Mouse (Mus musculus): Measurements from ENCODE around the gene Pus7l. TPM values are rescaled to one million over a fixed set of nuclear protein-coding genes. Genes with fewer than 3 reads are reported as not detected.

The Pus7l gene
- polyA plus RNA-seq, 1 experiment from 2014 or later: 8.5 TPM

DNA sequence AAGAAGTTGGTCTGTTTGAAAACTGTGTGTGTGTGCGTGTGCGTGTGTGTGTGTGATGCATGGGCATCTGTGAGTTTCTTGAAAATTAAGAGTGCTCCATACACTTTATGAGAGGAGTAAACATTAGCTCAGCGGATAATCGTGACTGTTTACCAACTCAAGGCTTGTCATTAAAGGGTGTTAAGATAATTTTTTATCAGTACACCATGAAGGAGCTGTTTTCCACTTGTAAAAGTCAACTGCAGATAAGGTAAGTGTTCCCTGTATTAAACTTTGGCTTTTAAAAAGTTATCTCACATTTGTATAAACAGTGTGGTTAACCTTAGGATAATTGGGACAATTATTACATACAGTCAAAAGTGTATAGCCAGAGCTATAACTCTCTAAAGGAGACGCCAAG is 11.0 kb downstream of the Pus7l start:
- H3K9me3 ChIP-seq (replicated peaks): no peaks in the 10 kb centered on the region
- WGBS: 92% methylated on average over 5 of the region's 5 CpGs
- peaks cover 12% of the 10 kb centered on the region; the same call in 1 of the 2 replicates for H3K36me3 ChIP-seq
- no peak overlapping the region for H3K4me2 ChIP-seq (replicated peaks)
- no peak for ATAC-seq (ENCODE audit: low FRiP score)
- H3K27me3 ChIP-seq: no peaks in the 10 kb centered on the region
- H3K9ac ChIP-seq: no peak overlapping the region
- H3K27ac ChIP-seq: no peak overlapping the region
- H3K4me3 ChIP-seq: no peak overlapping the region
- no peaks in the 10 kb centered on the region for H3K4me1 ChIP-seq

DNA sequence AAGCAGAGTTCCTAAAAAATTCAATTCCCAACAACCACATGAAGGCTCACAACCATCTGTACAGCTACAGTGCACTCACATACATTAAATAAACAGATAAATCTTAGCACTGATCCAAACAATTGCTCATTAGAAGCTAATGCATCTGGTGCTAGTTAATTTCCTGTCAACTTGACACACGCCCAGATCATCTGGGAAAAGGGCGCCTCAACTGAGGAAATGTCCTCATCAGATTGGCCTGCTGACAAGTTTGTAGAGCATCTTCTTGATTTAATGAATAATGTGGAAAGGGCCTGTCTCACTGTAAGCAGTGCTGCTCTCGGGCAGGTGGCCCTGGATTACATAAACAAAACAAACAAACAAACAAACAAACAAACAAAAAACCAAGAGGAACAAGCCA is 12.8 kb downstream of the Pus7l start:
- H3K4me1 ChIP-seq: no peaks in the 10 kb centered on the region
- H3K36me3 ChIP-seq: peaks cover 16% of the 10 kb centered on the region; the same call in 1 of the 2 replicates
- H3K4me2 ChIP-seq (replicated peaks): no peak overlapping the region
- no peak overlapping the region for H3K9ac ChIP-seq
- 86% methylated on average over 3 of the region's 3 CpGs for WGBS
- H3K27me3 ChIP-seq: no peaks in the 10 kb centered on the region
- no peaks in the 10 kb centered on the region for H3K9me3 ChIP-seq (replicated peaks)
- ATAC-seq (ENCODE audit: low FRiP score): no peak
- H3K4me3 ChIP-seq: no peak overlapping the region
- H3K27ac ChIP-seq: no peak overlapping the region

DNA sequence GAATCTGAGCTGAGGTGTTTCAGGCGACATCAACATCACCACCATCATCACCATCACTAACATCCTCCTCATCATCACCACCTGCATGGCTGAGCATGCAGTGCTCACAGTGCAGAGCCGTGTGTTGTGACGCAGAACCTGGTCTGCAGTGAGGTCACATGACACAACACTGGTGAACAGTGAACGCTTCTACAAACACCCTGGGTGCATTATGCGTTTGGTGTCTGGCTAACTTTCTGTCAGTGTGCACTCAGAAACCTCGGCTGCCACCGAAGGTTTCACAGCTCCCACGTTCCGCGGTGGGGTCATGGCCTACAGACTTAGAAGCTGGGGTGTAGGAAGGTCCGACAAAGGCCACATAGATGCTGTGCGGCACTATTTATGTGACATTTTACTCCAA is 18.4 kb downstream of the Pus7l start:
- Histone ChIP-seq H3K9ac (no peak overlapping the region), H3K27me3 (no peaks in the 10 kb centered on the region), H3K4me2 (replicated peaks) (no peak overlapping the region), H3K9me3 (replicated peaks) (no peaks in the 10 kb centered on the region), H3K4me1 (no peaks in the 10 kb centered on the region), H3K36me3 (peaks cover 13% of the 10 kb centered on the region; the same call in 1 of the 2 replicates), H3K27ac (no peak overlapping the region), H3K4me3 (no peak overlapping the region)
- ATAC-seq (ENCODE audit: low FRiP score): no peak
- 89% methylated on average over 12 of the region's 12 CpGs for WGBS

DNA sequence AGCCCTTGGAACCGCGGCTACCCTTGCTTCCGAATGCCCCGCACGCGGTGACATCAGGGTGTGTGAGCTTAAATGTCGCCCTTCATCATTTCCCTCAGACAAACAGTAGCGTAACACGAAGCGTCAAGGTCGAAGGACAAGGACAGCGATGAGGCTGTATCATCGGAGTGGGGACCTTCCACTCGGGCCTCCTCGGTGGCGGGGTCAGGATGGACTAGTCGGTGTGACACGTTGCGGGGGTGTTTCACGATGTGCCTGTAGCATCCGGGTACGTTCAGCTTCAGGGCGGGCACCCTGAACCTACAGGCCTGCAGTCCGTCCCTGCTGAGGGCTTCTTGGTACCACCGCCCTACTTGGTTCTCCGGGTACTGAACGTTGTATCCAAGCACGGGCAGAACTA is 20.1 kb downstream of the Pus7l start:
- no peak overlapping the region for H3K27ac ChIP-seq
- no peak for ATAC-seq (ENCODE audit: low FRiP score)

DNA sequence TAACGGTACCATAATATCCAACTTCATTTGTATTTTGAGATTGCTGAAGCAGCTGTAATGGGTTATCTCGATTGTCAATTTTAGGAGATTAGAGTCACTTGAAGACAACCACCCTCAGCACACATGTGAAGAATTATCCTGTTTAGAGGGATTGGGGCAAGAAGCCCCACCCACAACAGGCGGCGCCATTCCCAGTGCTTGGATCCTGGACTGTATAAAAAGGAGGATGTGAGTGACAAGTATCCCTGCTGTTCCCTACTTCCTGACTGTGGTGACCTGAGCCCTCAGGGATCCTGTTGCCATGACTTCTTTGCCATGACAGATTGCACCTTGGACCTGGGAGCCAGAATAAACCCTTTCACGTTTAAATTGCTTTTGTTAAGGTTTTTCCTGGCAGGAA is 22.4 kb downstream of the Pus7l start:
- Histone ChIP-seq H3K9me3 (replicated peaks) (0 out of 2 replicates have a peak, but pooled peaks cover 5% of the 10 kb centered on the region), H3K27me3 (no peaks in the 10 kb centered on the region), H3K4me2 (replicated peaks) (no peak overlapping the region), H3K4me1 (no peaks in the 10 kb centered on the region), H3K4me3 (no peak overlapping the region), H3K27ac (no peak overlapping the region), H3K9ac (no peak overlapping the region), H3K36me3 (0 out of 2 replicates have a peak, but pooled peaks cover 4% of the 10 kb centered on the region)
- ATAC-seq (ENCODE audit: low FRiP score): no peak
- 77% methylated on average over 5 of the region's 5 CpGs for WGBS

More for the DNA sequence above, 20.1 kb downstream of the Pus7l start:
- WGBS: 89% methylated on average over 28 of the region's 28 CpGs
- H3K9ac ChIP-seq: no peak overlapping the region
- no peak overlapping the region for H3K4me3 ChIP-seq
- H3K27me3 ChIP-seq: no peaks in the 10 kb centered on the region
- H3K4me1 ChIP-seq: no peaks in the 10 kb centered on the region
- H3K4me2 ChIP-seq (replicated peaks): no peak overlapping the region
- 0 out of 2 replicates have a peak, but pooled peaks cover 5% of the 10 kb centered on the region for H3K9me3 ChIP-seq (replicated peaks)
- H3K36me3 ChIP-seq: peaks cover 13% of the 10 kb centered on the region; the same call in 1 of the 2 replicates

DNA sequence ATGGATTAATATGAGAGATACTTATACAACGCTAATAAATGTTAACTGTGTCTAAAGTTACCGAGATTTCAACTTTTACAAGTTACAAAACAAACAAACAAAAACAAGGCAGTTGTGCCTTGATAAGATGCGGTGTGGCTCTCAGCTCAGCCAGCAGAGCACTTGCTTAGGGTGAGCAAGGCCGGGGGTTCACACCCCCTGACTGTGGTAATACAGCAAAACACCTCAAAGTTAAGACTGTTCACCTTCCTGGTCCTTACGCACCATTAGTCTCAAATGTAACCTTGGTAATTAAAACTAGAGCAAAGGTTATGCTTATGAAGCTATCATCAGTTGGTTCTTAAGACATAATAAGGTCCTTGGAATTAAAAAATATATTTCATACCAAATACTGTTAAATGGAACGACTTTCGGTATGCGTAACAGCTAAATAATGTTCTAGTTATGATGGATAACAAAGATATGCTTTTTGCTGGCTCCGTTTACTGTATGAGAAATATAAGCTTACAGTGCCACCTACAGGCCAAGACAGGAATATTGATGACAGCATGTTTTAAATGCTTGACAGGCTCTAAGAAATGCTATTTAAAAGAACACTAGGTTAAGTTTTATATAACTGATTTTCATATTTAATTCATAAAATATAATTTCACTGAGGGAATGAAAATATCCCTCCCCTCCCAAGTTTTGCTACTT is 23.0 kb downstream of the Pus7l start:
- Histone ChIP-seq H3K9ac (no peak overlapping the region), H3K36me3 (0 out of 2 replicates have a peak, but pooled peaks cover 4% of the 10 kb centered on the region), H3K9me3 (replicated peaks) (0 out of 2 replicates have a peak, but pooled peaks cover 5% of the 10 kb centered on the region), H3K4me1 (no peaks in the 10 kb centered on the region), H3K4me3 (no peak overlapping the region), H3K27me3 (no peaks in the 10 kb centered on the region), H3K27ac (no peak overlapping the region), H3K4me2 (replicated peaks) (no peak overlapping the region)
- WGBS: 55% methylated on average over 9 of the region's 9 CpGs
- no peak for ATAC-seq (ENCODE audit: low FRiP score)

DNA sequence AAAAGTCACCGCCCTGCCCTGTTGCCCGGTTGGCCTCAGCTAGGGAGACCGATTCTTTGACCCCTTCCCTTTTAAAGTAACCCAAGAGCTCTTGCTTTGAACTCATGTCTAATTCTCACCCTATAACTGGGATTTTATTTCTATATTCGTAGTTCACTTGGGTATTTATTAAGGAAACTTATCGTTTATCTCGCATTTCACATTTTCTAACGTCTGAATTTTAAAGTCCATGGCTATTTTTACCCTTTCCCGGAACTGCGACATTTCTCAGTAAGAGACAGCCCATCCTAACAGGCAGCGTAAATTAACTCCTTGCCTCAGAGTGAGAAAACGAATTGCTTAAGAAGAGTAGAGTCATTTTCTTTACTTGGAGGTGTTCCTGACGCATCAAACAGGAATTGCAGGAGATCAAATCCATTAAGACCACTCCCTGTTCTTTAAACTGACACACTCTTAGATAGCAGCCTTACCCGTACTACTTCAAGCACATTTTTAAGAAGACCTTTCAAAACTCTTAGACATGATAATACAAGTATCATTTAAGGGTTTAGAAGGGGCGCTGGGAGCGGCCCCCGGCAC is 25.3 kb downstream of the Pus7l start:
- Histone ChIP-seq H3K27ac (no peak overlapping the region), H3K4me3 (no peak overlapping the region), H3K9me3 (replicated peaks) (0 out of 2 replicates have a peak, but pooled peaks cover 5% of the 10 kb centered on the region), H3K36me3 (0 out of 2 replicates have a peak, but pooled peaks cover under 1% of the 10 kb centered on the region), H3K4me2 (replicated peaks) (no peak overlapping the region), H3K27me3 (no peaks in the 10 kb centered on the region), H3K9ac (no peak overlapping the region), H3K4me1 (no peaks in the 10 kb centered on the region)
- WGBS: 79% methylated on average over 16 of the region's 16 CpGs
- no peak for ATAC-seq (ENCODE audit: low FRiP score)

DNA sequence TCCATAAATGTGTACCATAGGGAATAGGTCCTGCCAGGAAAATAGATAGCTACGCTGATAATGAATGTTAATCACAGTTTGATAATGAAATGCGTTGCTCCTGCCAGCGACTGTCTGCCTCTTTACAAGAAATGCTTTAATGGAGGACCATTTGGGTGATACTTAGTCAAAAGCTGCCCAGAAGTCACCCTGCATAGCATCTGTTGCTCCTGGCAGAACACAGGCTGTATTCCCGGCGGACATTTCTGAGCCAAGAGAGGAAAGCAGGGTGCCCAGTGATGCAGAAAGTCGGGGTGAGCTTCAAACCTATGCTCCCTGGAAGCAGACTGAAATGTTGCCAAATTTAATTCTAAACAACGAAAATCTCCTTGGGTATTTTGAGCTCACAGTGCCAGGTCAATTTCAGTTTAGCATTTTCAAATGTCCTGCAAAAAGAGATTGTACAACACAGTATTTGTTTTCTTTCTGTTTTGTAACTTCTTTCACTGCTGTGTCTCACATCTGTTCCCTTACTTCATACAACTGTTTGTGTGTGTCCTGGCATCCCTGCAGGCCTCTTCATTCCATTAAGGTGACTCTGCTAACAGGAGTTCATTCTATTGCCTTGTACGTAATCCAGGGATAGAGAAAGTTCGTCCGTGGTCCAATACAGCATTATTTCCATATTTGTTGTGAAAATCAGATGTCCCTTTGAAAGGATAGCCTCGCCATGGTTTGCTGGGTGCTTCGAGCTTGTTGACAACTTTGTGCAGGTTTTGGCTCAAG is 39.7 kb downstream of the Pus7l start:
- Histone ChIP-seq H3K4me2 (replicated peaks) (no peak overlapping the region), H3K4me1 (peaks cover 7% of the 10 kb centered on the region), H3K9me3 (replicated peaks) (no peaks in the 10 kb centered on the region), H3K27ac (no peak overlapping the region), H3K27me3 (no peaks in the 10 kb centered on the region), H3K9ac (no peak overlapping the region), H3K36me3 (no peaks in the 10 kb centered on the region), H3K4me3 (no peak overlapping the region)
- ATAC-seq (ENCODE audit: low FRiP score): no peak
- whole genome bisulfite sequencing: 69% methylated on average over 12 of the region's 12 CpGs

DNA sequence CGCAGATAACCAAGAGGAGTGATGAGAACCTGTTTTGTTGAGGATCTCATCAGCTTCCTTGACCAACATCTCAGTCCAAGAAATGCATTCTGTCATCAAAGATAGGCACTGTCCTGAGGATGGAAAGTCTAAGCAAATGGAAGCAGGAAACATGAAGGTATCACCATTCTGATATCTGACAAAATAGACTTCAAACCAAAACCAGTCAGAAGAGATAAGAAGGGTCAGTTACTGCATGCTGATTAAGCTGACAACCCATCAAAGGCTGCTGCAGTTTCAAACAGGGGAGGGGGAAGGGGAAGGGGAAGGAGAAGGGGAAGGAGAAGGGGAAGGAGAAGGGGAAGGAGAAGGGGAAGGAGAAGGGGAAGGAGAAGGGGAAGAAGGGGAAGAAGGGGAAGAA is 44.1 kb downstream of the Pus7l start:
- ATAC-seq (ENCODE audit: low FRiP score): no peak
- Histone ChIP-seq H3K9me3 (replicated peaks) (no peaks in the 10 kb centered on the region; the same call in 1 of the 2 replicates), H3K27me3 (no peaks in the 10 kb centered on the region), H3K9ac (no peak overlapping the region), H3K27ac (no peak overlapping the region), H3K4me3 (no peak overlapping the region), H3K4me2 (replicated peaks) (no peak overlapping the region), H3K4me1 (peaks cover 4% of the 10 kb centered on the region), H3K36me3 (no peaks in the 10 kb centered on the region)
- 86% methylated on average over 1 of the region's 1 CpGs for WGBS

DNA sequence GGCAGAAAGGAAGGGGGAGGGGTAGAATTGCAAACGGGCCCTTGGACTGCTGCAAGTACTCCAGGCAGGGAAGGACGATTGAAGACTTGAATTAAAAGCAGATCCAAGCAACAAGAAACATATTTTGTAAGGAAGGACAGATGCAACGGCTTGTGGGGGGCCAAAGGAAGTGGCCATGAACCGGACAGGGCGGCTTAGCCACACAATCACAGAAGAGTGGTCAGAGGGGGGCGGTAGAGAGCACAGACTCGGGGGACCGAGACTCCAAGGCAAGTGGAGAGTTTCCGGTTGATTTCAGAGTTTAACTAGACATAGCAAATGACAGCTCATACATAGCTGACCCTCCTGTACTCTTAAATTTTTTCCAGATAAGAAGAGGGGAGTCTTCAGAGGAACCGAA is 47.4 kb downstream of the Pus7l start:
- ATAC-seq (ENCODE audit: low FRiP score): no peak
- Histone ChIP-seq H3K4me3 (no peak overlapping the region), H3K36me3 (no peaks in the 10 kb centered on the region), H3K27ac (no peak overlapping the region), H3K9me3 (replicated peaks) (no peaks in the 10 kb centered on the region; the same call in 1 of the 2 replicates), H3K4me2 (replicated peaks) (no peak overlapping the region), H3K9ac (no peak overlapping the region), H3K27me3 (no peaks in the 10 kb centered on the region), H3K4me1 (no peaks in the 10 kb centered on the region)
- WGBS: 68% methylated on average over 10 of the region's 10 CpGs

DNA sequence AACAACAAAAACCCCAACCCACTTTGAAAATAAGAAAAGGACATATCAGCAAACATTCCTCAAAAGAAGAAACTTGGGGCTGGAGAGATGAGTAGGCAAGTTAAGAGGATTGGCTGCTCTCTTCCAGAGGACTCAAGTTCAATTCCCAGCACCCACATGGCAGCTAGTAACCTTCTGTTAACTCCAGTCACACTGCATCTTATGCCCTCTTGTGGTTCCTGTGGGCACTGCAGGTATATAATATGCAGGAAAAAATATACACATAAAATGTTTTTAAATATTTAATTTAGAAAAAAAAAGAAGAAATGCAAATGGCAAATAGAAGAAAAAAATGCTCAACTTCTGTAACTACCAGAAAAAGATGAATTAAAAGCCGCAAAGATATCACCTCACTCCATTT is 48.9 kb downstream of the Pus7l start:
- Histone ChIP-seq H3K4me1 (no peaks in the 10 kb centered on the region), H3K27ac (no peak overlapping the region), H3K27me3 (no peaks in the 10 kb centered on the region), H3K4me3 (no peak overlapping the region), H3K9ac (no peak overlapping the region), H3K9me3 (replicated peaks) (no peaks in the 10 kb centered on the region; the same call in 1 of the 2 replicates), H3K36me3 (no peaks in the 10 kb centered on the region), H3K4me2 (replicated peaks) (no peak overlapping the region)
- no peak for ATAC-seq (ENCODE audit: low FRiP score)
- 100% methylated on average over 1 of the region's 1 CpGs for WGBS

DNA sequence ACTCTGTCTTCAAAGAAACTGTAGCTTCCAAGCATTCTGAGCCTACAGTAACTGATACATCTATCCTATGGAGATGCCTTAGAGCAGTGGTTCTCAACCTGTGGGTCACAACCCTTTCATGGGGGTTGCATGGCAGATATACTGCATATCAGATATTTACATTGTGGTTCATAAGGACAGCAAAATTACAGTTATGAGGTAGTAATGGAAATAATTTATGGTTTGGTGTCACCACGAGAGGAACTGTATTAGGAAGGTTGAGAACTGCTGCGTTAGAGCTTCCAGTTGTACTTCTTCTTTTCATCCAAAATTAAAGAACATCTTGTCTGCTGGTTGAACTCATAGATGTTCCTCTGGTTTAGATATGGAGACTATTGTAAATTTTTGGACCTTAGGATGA is 53.9 kb downstream of the Pus7l start:
- H3K9me3 ChIP-seq (replicated peaks): no peaks in the 10 kb centered on the region; the same call in 1 of the 2 replicates
- H3K4me1 ChIP-seq: no peaks in the 10 kb centered on the region
- no peak overlapping the region for H3K4me3 ChIP-seq
- H3K27ac ChIP-seq: no peak overlapping the region
- no peaks in the 10 kb centered on the region for H3K36me3 ChIP-seq
- no peak for ATAC-seq (ENCODE audit: low FRiP score)
- H3K9ac ChIP-seq: no peak overlapping the region
- no peaks in the 10 kb centered on the region for H3K27me3 ChIP-seq
- 87% methylated on average over 2 of the region's 2 CpGs for WGBS
- H3K4me2 ChIP-seq (replicated peaks): no peak overlapping the region

Data from hindbrain, embryonic 12.5 days (tissue).